Mouse (Mus musculus) thymus, postnatal 25 days (tissue): ENCODE measurements around the gene Gm11733.

Source experiments
- DNase-seq: peaks from one replicate; pipeline ENCODE4 v3.0.0; 2022

Gene Gm11733

DNA sequence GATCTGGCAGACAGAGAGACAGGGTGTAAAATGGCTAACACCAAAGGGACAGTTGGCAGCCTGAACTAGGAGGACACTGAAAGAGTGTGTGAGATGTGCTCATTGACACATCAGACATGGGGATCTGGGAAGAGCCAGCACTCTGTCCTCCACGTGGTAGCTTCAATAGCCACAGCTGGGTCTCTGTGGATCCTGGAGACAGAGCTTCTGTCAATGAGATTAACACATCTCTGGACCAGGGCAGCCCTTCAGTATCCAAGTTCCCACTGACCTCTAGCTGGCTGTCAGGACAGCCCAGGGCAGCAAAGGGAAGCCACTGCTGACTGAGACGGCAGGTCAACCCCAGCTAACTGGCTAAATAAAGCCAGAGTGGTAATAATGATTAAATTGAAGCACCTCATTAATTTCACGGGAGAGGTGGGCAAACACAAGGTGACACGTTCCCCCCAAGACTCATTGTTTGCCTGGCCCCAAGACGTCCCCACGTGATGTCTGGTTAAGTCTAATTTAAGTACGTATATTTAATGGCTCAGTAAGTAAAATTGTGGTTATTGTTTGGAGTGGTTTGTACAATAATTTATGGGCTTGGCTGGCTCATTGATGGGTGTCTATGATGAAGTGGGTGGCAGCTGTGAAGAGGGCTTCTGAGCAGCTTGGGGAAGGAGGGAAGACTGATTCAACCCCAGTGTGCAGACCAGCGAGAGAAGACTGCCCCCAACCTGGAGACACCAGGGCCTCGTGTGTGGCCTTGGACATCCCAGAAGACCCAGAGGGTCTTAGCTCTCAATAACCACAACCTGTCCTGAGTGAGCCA, 51.5 kb downstream of the Gm11733 start:
- DNase-seq: no peak

DNA sequence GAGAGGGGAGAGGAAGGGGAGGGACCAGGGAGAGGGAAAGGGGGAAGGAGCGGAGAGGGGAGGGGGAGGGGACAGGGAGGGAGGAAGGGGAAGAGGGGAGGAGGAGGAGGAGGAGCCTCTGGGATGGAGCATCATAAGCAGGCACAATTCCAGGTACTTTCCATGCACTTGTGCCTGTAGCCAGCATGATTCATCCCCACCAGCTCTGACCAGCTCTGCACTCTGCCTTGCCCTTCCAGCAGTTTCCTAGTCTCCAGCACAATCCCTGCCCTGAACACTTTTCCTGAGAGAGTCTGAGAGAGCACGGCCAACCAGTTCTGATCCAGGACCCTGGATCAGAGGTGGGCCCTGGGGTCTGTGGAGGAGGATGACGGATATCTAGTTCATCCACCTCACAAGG, 52.4 kb downstream of the Gm11733 start:
- no peak for DNase-seq
